Mouse (Mus musculus) bone marrow, adult 2 months (tissue): Measurements from ENCODE around the gene Tead3.

ENCODE experiments used
- CTCF ChIP-seq: fragments of 200-500 bp; IDR thresholded peaks from 2 replicates; pipeline ENCODE4 v1.5.1; 2011; ENCODE audit warnings: low read length, control low read depth; ENCODE audit not compliant: control insufficient read depth, insufficient read depth
- POLR2A ChIP-seq: fragments of 200-500 bp; IDR thresholded peaks from 2 replicates; pipeline ENCODE4 v1.6.1; 2011; ENCODE audit warnings: low read depth, mild to moderate bottlenecking, control low read depth, low read length, borderline replicate concordance; ENCODE audit not compliant: control insufficient read depth

- TF ChIP-seq CTCF (no peak), POLR2A (no peak)
Measured at GRCm38 (mm10) chr17:28375592-28376061, 25.0 kb upstream of the Tead3 start.
